Mouse (Mus musculus): ENCODE data around the gene Phf10.
"Not testable (repeated sequence)": the region's sequence is repeated elsewhere in the genome, so short reads cannot be mapped to it uniquely, and the experiment has no call there.

The Phf10 gene

DNA sequence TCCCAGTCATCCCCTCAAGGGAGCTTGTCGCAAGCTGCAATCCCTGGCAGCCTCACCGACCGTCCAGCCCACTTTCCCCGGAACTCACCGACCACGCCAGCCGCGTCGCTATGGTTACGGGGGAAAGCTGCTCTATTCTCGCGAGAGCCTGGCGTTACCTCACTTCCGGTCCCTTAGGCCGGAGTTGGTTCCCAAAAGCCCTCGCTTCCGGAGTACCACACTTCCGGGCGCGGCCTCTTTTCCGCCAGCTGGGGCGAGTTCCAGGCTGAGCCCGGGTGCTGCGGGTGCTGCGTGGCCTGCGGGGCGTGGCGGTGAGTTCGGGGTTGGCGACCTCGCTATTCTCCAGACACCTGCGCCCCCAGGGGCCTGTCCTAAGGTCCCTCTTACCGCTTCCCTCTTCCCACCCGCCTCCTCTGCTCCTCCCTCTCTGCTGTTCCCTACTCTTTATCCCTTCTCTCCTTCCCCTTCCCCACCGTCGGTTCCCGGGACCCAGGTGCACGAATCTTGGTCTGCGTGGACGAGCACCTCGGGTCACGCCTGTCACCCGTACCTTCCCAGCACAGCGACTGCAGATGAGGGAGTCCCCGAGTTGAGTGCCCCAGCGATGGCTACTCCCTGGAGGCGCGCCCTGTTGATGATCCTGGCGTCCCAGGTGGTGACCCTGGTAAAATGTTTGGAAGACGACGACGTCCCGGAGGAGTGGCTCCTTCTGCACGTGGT lies 17.9 kb downstream of the Phf10 start, which contains the start of the genes Wdr27 and 1600012H06Rik:
TSS of gene Wdr27 (minus strand) at position 150 of the 720 bp plus-strand sequence.
TSS of gene 1600012H06Rik (plus strand) at position 176 of the 720 bp plus-strand sequence.
- peak; percentile 99 to 100 for DNase-seq (ENCODE audit: low spot score in 2 of 2)

DNA sequence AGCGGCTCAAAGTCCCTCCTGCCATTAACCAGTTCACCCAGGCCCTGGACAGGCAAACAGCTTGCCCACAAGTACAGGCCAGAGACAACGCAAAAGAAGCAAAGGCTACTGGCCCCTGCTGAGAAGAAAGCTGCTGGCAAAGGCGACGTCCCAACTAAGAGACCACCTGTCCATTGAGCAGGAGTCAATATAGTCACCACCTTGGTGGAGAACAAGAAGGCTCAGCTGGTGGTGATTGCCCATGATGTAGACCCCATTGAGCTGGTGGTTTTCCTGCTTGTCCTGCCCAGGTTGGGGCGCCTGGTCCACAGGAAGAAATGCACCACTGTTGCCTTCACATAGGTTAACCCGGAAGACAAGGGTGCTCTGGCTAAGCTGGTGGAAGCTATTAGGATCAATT lies 18.9 kb downstream of the Phf10 start:
- not testable (repeated sequence) for DNase-seq (ENCODE audit: low spot score in 2 of 2)

DNA sequence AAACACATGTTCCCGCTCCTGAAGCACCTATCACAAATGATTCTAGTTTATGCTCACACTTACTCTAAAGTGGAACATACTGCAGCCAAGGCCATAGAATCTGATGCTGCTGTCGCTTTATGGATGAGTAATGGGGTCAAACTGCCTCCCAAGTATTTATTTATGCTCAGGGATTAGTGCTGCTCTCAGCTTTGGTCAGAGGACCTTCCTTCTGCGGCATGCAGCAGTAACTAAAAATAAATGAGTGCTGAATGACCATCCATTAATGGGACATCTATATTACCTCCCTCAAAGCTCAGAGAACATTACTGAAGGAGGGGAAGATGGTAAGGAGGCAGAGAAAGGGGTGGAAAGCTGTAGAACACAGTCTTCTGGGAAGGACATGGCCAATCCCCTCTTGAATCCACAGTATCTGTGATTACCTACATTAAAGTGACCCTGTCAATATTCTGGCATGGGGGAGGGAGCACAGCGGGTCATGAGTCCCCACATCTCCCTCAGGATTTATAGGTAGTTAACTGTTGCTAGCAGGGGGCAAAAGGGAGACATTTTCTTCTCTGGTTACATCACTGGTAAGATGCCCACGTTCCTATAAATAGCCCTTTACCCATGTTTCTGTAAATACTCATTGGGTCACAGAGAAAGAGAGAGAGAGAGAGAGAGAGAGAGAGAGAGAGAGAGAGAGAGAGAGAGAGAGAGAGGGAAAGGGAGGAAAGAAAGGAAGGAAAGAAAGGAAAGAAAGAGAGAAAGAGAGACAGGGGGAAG lies 25.1 kb downstream of the Phf10 start:
- no peak for DNase-seq (ENCODE audit: low spot score in 2 of 2)

DNA sequence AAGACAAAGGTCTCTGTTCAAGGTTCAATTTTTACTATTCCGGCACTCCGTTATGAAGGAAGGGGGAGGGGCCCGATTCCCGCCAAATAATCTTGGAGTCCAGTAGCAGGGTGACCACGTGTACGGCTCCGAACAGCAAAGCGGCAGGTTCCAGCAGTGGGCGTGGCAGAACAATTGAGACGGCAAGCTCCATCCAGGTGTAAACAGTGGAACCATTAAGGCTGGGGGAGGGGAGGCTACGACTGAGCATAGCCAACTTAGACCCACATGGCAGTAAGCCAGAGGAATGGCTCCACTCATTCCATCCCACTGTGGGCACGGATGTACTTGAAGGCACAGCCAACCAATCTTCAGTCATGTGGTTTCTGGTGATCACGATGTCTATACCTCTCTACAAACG lies 25.8 kb downstream of the Phf10 start:
- not testable (repeated sequence) for DNase-seq (ENCODE audit: low spot score in 2 of 2)

DNA sequence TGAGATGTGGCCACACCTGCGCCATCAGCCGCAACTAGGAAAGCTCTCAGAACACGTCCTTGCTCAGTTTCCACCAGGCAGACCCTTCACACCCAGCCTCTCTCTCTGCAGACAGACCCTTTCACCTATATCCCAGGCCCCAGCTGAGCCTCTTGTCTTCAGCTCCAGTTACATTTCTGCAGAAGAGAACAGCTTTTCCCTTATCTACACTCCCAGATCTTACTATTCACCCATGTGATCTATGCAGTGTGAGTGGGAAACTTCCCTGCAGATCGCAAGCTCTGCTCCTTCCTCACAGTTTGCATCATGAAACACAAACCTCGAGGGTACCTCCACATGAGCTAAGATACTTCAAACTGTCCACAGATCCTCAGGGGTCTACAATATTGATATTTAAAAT lies 29.6 kb downstream of the Phf10 start:
- DNase-seq (ENCODE audit: low spot score in 2 of 2): no peak

DNA sequence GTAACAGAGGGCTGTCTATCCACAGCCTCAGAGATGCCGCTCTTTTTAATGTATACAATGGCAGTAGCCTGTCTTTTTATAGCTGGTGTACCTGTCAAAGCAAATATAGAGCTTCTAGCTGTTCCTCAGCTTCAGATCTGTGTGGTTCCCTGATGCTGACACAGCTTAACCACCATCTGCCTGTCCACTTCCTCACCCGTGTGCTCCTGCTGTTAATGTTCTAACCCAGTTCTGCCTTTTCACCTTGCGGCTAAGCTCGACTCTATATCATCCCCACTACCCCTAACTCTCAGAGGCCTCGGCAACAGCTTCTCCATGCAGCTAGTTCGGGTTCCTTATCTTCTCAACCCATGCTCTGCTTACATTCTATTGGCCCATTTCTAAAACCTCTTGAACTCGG lies 30.4 kb downstream of the Phf10 start:
- DNase-seq (ENCODE audit: low spot score in 2 of 2): no peak

DNA sequence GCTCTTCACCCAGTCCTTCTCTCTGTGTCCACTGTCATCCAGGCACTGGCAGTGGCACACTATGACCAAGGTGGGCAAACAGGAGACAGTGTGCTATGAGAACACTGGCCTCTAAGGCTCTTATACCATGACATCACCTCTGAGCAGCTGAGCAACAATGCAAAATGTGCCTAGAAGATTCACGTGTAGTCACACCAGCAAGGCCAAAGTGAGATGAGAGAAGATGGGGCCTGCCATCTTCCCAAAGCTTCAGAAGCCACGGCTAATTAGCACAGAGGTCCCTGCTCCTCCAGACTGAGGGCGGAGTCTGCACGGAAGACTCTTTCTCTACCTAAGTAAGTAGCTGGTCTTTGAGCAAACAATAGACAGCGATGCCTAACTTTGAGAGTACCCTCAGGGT lies 32.4 kb downstream of the Phf10 start:
- DNase-seq (ENCODE audit: low spot score in 2 of 2): no peak

DNA sequence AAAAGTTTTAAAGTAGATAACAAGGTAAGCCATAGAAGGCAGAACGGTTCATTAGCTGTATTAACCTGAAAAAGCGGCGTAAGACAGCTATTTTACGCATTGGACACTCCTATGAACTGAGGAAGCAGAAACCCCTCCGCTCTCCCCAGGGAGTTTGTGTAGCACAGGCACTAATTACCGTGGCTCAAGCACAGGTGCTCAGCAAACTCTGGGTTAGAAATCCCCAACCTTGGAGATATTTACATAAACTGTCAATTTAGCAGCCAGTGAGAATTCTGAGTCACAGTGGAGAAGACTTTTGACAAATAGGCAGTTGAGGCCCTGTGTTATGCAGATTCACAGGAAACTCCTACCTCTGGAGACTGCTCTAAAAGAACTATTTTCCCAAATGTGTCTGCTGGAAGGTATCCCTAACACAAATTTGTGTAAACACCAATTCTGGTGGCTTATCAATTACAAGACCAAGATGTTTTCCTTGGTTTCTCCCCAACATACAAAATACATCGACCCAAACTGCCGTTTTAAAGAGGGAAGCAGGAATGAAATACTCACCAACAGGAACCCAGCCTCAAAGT lies 33.3 kb downstream of the Phf10 start:
- DNase-seq (ENCODE audit: low spot score in 2 of 2): no peak

DNA sequence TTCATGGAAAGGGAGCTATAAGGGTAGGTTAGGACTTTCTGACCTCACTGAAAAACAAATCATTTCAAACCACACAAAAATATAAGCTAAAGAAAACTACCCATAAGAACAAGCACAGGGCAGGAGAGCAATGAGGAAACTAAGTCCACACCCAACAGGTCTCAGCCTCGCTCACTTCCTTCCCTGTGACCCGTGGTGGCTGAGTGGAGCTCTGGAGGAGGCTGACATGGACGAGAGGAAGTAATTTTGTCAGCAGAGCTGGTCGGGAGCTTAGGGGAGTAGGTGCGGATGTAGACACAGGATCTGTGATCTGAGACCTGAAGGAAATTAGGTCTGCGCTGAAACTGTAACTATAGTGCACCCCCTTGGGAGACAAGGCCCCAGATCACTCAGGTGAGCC lies 39.5 kb downstream of the Phf10 start:
- no peak for DNase-seq (ENCODE audit: low spot score in 2 of 2)

DNA sequence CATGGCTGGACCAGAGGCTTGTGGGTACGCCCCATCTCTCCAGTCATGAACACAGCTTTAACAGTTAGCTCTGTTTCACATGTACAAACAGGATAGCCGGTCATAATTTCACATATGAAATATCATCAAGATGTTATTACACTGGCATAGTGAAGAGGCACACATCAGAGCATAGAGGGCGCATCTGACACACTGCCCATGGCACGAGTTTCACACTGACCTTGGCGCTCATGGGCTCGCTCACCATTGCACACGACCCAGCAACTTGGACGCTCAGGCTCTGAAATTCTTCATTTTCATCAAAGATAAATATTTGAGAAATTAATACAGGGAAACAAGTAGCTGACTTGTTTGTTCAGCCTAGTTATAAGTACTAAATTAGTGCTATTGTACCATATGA lies 43.2 kb downstream of the Phf10 start:
- DNase-seq (ENCODE audit: low spot score in 2 of 2): no peak

DNA sequence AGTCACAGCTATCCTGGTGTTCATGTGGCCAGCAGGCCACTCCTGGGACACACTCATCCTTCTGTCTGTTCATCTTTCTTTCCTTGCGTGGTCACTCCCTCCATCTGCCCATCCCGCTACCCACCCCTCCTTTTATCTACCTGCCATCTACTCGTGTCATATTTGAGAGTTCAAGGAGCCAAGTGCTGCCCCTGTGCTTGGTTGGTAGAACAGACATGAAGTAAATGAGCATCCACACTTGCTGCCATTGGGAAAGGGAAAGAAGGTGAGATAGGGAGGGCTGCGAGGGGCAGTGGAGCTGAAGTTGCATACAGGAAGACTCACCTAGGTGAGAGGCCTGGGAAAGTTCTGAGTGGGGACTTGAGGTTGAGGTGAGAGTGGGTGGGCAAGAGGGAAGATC lies 46.7 kb downstream of the Phf10 start:
- DNase-seq (ENCODE audit: low spot score in 2 of 2): no peak

DNA sequence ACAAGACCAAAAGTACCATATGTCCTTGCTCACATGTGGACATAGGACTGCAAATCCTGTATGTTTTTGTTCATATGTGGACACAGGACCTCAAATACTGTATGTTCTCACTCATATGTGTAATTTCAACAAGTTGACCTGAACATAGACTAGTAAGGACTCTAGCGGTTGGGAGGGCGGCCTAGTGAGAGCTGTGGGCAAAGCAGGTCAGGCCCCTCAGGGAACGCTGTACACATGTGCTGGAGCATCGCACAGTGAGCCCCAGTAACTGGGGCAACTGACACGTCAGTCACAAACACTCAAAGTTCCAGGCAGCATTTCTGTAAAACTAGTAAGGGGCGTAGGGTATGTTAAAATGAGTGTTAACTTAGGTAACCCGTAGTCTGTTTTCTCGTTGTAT lies 48.1 kb downstream of the Phf10 start:
- no peak for DNase-seq (ENCODE audit: low spot score in 2 of 2)

DNA sequence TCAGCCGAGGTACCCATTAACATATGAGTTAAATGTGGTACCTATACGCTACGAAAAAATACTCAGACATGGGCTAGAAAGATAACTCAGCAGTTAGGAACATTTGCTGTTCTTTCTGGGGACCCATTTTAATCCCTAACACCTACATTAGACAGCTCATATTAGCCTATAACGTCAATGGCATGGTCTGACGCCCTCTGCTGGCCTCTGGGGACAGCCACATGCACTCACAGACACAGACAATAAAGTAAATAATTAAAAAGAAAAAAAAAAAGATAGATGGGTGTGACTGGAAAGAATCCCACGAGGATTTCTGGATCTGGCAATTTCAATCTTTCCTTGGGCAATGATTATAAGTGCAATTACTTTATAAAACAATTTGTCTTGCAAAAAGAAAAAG lies 48.7 kb downstream of the Phf10 start:
- DNase-seq (ENCODE audit: low spot score in 2 of 2): no peak

DNA sequence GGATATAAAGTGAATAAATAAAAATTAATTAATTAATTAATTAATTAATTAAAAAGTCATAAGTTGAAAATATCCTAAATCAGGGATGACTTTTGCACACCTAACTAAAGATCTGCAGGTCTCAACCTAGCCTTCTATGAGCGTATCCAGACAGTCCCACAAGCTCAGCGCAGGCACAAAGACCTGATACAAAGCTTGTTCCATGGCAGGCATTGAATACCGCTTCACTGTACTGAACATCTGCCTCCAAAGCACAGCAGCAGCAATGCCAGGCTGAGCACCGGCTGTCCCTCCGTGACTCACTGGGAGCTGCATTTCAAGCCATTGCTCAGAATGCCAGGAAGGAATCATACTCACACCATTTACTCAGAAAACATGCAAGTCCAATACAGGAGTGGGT lies 50.3 kb downstream of the Phf10 start:
- no peak for DNase-seq (ENCODE audit: low spot score in 2 of 2)

DNA sequence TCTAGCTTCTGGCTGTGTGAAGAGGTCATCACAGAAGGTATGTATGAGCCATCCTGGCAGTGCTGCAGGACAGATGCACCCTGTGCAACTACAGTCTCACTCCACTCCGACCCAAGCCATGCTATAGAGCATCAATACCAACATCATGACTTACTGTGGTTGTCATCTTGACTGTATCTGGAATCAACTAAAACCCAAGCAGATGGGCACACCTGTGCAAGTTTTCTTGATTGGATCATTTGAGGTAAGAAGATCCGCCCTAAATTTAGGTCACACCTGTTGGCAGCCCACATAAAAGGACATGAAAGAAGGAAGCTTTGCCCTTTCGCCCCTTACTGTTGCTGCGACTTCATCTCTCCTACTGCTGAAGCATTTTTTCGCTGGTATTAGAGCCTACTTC lies 51.7 kb downstream of the Phf10 start:
- DNase-seq (ENCODE audit: low spot score in 2 of 2): no peak

DNA sequence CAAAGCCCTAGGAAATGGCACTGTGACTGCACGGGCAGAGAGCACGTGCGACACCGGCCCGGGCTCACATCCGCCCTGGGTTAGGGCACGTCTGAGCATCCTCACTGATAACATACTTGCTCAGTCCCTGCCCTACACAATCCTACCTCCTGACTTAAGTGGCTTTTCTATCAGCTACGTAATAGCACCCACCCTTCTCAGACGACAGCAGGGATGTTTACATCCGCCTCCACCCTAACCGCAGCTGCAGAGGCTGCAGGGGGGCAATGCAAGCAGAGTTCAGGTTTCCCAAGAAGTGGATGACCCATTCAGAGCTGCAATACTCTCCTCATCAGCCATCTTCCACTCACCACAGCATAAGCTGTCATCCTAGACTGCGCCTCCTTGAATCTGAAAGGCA lies 53.9 kb downstream of the Phf10 start:
- DNase-seq (ENCODE audit: low spot score in 2 of 2): no peak

DNA sequence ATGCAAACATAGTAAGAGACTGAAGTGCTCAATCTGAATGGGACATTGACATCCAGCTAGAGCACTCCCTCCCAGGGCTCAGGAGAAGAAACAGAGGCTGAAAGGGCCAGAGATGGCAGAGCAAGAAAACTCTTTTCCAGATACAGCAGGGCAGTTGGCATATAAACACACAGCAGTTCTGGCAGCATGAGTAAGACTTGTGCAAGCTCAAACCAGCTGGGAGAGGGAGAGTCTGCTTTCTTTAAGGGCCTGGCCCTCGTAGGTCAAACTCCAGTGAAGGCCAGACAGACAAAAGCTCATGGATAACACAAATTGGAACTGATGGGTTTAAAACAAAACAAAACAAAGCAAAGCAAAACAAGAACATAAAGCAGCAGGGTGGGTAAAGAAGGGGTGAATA lies 54.5 kb downstream of the Phf10 start:
- no peak for DNase-seq (ENCODE audit: low spot score in 2 of 2)

DNA sequence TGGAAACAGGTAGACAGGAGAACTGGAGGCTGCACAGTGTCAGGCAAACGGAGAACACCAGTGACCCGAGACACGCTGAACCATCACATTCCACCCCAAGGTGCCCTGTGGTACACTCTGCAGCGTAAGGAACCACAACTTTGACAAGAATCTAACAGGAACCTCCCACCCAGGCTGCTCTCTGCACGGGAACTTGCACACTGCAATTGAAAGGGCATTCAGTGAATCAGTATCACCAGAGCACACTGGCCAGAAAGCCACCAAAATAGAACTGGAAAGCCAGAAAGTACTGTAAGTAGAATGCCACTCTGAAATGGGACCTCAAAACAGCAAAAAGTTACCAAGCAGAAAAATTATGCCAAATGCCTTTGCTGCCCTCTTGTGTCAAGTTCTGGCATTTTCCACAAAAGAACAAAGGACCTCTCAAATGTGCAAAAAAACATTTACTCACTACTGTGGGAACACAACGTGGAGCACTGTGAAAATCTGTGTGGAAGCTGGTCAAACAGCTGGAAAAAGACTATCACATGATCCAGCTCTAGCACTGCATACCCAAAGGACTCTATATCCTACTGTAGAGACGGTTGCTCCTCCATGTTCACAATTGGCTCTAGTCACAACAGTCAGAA lies 56.3 kb downstream of the Phf10 start:
- peak; percentile 79 to 87 for DNase-seq (ENCODE audit: low spot score in 2 of 2)

DNA sequence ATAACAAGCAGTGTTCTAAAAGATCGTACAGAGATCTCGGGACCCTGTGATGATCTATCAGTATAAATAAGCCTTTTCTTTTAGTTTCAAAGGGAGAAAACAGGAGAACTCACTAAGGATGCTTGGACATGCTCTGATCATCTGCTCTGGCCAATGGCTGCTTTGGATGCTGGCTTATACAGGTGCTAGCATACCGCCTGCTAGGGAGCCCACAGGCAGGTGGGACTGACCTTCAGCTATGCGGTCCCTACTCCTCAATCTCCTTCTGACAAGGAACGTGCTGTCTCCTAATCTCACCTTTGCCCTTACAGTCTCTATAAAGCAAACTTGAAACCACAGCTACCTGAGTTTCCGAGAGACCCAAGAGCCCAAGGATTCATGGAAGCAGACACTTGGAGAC lies 56.9 kb downstream of the Phf10 start:
- no peak for DNase-seq (ENCODE audit: low spot score in 2 of 2)

DNA sequence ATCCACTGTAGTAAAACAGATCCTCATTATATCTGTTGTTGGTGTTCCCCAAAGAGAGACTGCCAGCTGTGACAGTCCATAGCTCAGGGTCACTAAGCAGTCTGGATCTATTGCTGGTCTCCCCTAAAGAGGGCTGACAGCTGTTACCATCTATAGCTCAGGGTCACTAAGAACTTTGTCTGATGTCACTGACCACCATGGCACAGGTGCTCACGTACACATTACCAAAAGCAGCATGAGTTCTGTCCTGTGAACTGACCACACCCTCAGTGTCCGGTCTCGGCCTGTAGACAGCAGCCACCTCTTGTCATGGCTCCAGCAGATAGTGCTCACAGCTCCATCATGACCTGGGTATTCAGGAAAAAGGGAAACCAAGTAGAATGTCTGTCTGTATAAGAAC lies 57.9 kb downstream of the Phf10 start:
- DNase-seq (ENCODE audit: low spot score in 2 of 2): no peak

DNA sequence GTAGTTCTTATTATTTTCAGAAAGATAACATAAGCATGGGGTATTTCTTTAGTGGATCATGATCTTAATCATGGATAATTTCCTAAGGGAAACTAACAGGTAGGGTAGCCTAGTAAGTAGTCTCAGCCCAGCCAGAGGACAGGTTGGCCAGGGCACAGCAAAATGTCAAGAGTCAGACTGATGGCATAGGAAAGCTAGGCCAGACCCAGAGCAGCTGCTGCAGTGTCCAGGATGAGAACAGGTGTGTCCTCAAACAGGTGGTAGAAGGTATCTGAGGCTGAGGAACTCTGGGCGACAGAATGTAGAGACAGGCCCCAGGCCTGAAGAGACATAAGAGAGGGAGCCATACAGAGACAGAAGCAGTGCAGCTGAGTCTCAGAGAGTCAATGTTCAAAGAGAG lies 62.1 kb downstream of the Phf10 start:
- no peak for DNase-seq (ENCODE audit: low spot score in 2 of 2)

DNA sequence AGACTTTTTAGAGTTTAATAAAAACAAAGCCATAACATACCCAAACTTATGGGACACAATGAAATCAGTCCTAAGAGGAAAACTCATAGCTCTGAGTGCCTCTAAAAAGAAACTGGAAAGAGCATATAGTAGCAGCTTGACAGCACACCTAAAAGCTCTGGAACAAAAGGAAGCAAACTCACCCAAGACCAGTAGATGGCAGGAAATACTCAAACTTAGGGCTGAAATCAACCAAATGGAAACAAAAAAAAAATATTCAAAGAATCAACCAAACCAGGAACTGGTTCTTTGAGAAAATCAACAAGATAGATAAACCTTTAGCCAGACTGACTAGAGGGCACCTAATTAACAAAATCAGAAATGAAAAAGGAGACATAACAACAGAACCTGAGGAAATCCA lies 66.0 kb downstream of the Phf10 start:
- DNase-seq (ENCODE audit: low spot score in 2 of 2): not testable (repeated sequence)

Measured in right cerebral cortex, postnatal 10 days (tissue).